Mouse (Mus musculus) hindbrain, embryonic 10.5 days (tissue): Measurements from ENCODE around the gene Sf3a3. TPM values are rescaled to one million over a fixed set of nuclear protein-coding genes. Genes with fewer than 3 reads are reported as not detected.
A peak's percentile ranks its signal among the peaks of the same experiment; 100 is the strongest.

Experiments used
- DNase-seq: peaks from one replicate; pipeline ENCODE4 v3.0.0-alpha.2; 2017; ENCODE audit warnings: low spot score
- H3K27ac ChIP-seq: fragments of 300-500 bp; sonication (generic); 2 replicates; pipeline ENCODE4 v1.5.1; 2016; ENCODE audit warnings: mild to moderate bottlenecking, moderate library complexity
- H3K27me3 ChIP-seq: fragments of 300-500 bp; sonication (generic); 2 replicates; pipeline ENCODE4 v1.6.1; 2016; ENCODE audit warnings: mild to moderate bottlenecking; ENCODE audit not compliant: poor library complexity, insufficient read depth, severe bottlenecking
- H3K36me3 ChIP-seq: fragments of 300-500 bp; sonication (generic); 2 replicates; pipeline ENCODE4 v1.6.1; 2016; ENCODE audit warnings: mild to moderate bottlenecking, moderate library complexity
- H3K4me1 ChIP-seq: fragments of 300-500 bp; sonication (generic); replicated peaks from 2 replicates; pipeline ENCODE4 v1.6.1; 2016; ENCODE audit warnings: mild to moderate bottlenecking
- H3K4me3 ChIP-seq: fragments of 300-500 bp; sonication (generic); 2 replicates; pipeline ENCODE4 v1.5.1; 2016; ENCODE audit warnings: mild to moderate bottlenecking, moderate library complexity
- H3K9me3 ChIP-seq: fragments of 300-500 bp; sonication (generic); 2 replicates; pipeline ENCODE4 v1.6.1; 2016; ENCODE audit warnings: mild to moderate bottlenecking, moderate library complexity
- WGBS: fragments of 180-500 bp; shearing (Covaris S2); methylation state at CpG from one replicate; pipeline ENCODE4 v1.1.7; 2016; 5-methylcytosine and 5-hydroxymethylcytosine counted together
- polyA plus RNA-seq: library from polyadenylated mRNA; unstranded; fragments of >200 nt; fragmentation: Nextera tagmentation; extraction: Ambion mirVana; gene quantifications from 2 replicates; pipeline ENCODE4 v1.2.1, GENCODE M21; 2016

The Sf3a3 gene
- polyA plus RNA-seq, 1 experiment from 2014 or later = 221 TPM

- H3K4me1 ChIP-seq = peaks cover 24% of the 10 kb centered on the region
- H3K36me3 ChIP-seq = 0 out of 2 replicates have a peak, but pooled peaks cover 4% of the 10 kb centered on the region
- WGBS = 79% methylated on average over 7 of the region's 7 CpGs
- no peaks in the 10 kb centered on the region for H3K9me3 ChIP-seq
- peaks cover 3% of the 10 kb centered on the region; the same call in 1 of the 2 replicates for H3K27me3 ChIP-seq
- H3K4me3 ChIP-seq = no peak overlapping the region
- no peak overlapping the region for H3K27ac ChIP-seq
- no peak for DNase-seq
These were observed 41.0 kb downstream of the Sf3a3 start for GRCm38 (mm10) chr4:124755526-124755925.

GRCm38 (mm10) chr4:124759305-124759811, 44.8 kb downstream of the Sf3a3 start:
- WGBS = 88% methylated on average over 7 of the region's 7 CpGs
- no peak for DNase-seq

GRCm38 (mm10) chr4:124761201-124761600, 46.6 kb downstream of the Sf3a3 start:
- Histone ChIP-seq H3K36me3 (0 out of 2 replicates have a peak, but pooled peaks cover 4% of the 10 kb centered on the region), H3K4me3 (no peak overlapping the region), H3K27ac (no peak overlapping the region), H3K4me1 (no peaks in the 10 kb centered on the region), H3K27me3 (no peaks in the 10 kb centered on the region), H3K9me3 (no peaks in the 10 kb centered on the region)
- no peak for DNase-seq
- WGBS = 45% methylated on average over 1 of the region's 1 CpGs

More at GRCm38 (mm10) chr4:124759305-124759811, 44.8 kb downstream of the Sf3a3 start:
- H3K36me3 ChIP-seq = 0 out of 2 replicates have a peak, but pooled peaks cover 4% of the 10 kb centered on the region
- H3K27ac ChIP-seq = no peak overlapping the region
- no peaks in the 10 kb centered on the region for H3K27me3 ChIP-seq
- no peaks in the 10 kb centered on the region for H3K9me3 ChIP-seq
- H3K4me3 ChIP-seq = no peak overlapping the region
- no peaks in the 10 kb centered on the region for H3K4me1 ChIP-seq

- Histone ChIP-seq H3K4me1 (no peaks in the 10 kb centered on the region), H3K27me3 (no peaks in the 10 kb centered on the region), H3K4me3 (no peak overlapping the region), H3K27ac (no peak overlapping the region), H3K36me3 (0 out of 2 replicates have a peak, but pooled peaks cover 4% of the 10 kb centered on the region), H3K9me3 (no peaks in the 10 kb centered on the region)
- DNase-seq = no peak
- 89% methylated on average over 6 of the region's 6 CpGs for WGBS
These were observed 48.4 kb downstream of the Sf3a3 start for GRCm38 (mm10) chr4:124762858-124763452.

GRCm38 (mm10) chr4:124765802-124766565, 51.4 kb downstream of the Sf3a3 start:
- no peak for DNase-seq
- 94% methylated on average over 23 of the region's 23 CpGs for WGBS
- no peaks in the 10 kb centered on the region for H3K27me3 ChIP-seq
- no peak overlapping the region for H3K27ac ChIP-seq
- no peaks in the 10 kb centered on the region for H3K4me1 ChIP-seq
- no peaks in the 10 kb centered on the region for H3K36me3 ChIP-seq
- H3K9me3 ChIP-seq = no peaks in the 10 kb centered on the region
- H3K4me3 ChIP-seq = no peak overlapping the region

- WGBS = 92% methylated on average over 2 of the region's 2 CpGs
- H3K4me1 ChIP-seq = no peaks in the 10 kb centered on the region
- DNase-seq = no peak
- no peaks in the 10 kb centered on the region for H3K36me3 ChIP-seq
- H3K9me3 ChIP-seq = no peaks in the 10 kb centered on the region
- H3K27me3 ChIP-seq = no peaks in the 10 kb centered on the region
- no peak overlapping the region for H3K4me3 ChIP-seq
- H3K27ac ChIP-seq = no peak overlapping the region
These were observed 52.0 kb downstream of the Sf3a3 start for GRCm38 (mm10) chr4:124766566-124766940.

GRCm38 (mm10) chr4:124768963-124769591, 54.5 kb downstream of the Sf3a3 start:
- no peaks in the 10 kb centered on the region for H3K4me1 ChIP-seq
- WGBS = 88% methylated on average over 13 of the region's 13 CpGs
- DNase-seq = no peak
- no peaks in the 10 kb centered on the region for H3K36me3 ChIP-seq
- no peak overlapping the region for H3K27ac ChIP-seq
- H3K9me3 ChIP-seq = no peaks in the 10 kb centered on the region
- no peaks in the 10 kb centered on the region for H3K27me3 ChIP-seq
- H3K4me3 ChIP-seq = no peak overlapping the region

- no peaks in the 10 kb centered on the region for H3K36me3 ChIP-seq
- H3K9me3 ChIP-seq = no peaks in the 10 kb centered on the region
- no peaks in the 10 kb centered on the region for H3K27me3 ChIP-seq
- WGBS = 79% methylated on average over 5 of the region's 5 CpGs
- DNase-seq = no peak
- no peak overlapping the region for H3K4me3 ChIP-seq
- no peak overlapping the region for H3K27ac ChIP-seq
- no peaks in the 10 kb centered on the region for H3K4me1 ChIP-seq
These were observed 56.0 kb downstream of the Sf3a3 start for GRCm38 (mm10) chr4:124770624-124771023.

GRCm38 (mm10) chr4:124772125-124772524, 57.5 kb downstream of the Sf3a3 start:
- H3K27ac ChIP-seq = peak overlapping the region; percentile 29; the same call in 1 of the 2 replicates

GRCm38 (mm10) chr4:124773449-124773848, 58.9 kb downstream of the Sf3a3 start:
- H3K36me3 ChIP-seq = peaks cover 3% of the 10 kb centered on the region; the same call in 1 of the 2 replicates
- no peak overlapping the region for H3K4me3 ChIP-seq
- H3K27ac ChIP-seq = no peak overlapping the region
- 90% methylated on average over 2 of the region's 2 CpGs for WGBS
- H3K9me3 ChIP-seq = no peaks in the 10 kb centered on the region
- H3K4me1 ChIP-seq = no peaks in the 10 kb centered on the region
- H3K27me3 ChIP-seq = no peaks in the 10 kb centered on the region
- DNase-seq = no peak

More at GRCm38 (mm10) chr4:124772125-124772524, 57.5 kb downstream of the Sf3a3 start:
- Histone ChIP-seq H3K4me3 (no peak overlapping the region), H3K27me3 (no peaks in the 10 kb centered on the region), H3K9me3 (no peaks in the 10 kb centered on the region), H3K4me1 (no peaks in the 10 kb centered on the region), H3K36me3 (no peaks in the 10 kb centered on the region)
- DNase-seq = no peak
- 75% methylated on average over 4 of the region's 4 CpGs for WGBS

GRCm38 (mm10) chr4:124773995-124774394, 59.4 kb downstream of the Sf3a3 start:
- Histone ChIP-seq H3K27ac (no peak overlapping the region), H3K36me3 (peaks cover 8% of the 10 kb centered on the region), H3K27me3 (no peaks in the 10 kb centered on the region), H3K4me1 (no peaks in the 10 kb centered on the region), H3K9me3 (no peaks in the 10 kb centered on the region), H3K4me3 (no peak overlapping the region)
- no peak for DNase-seq
- 90% methylated on average over 6 of the region's 6 CpGs for WGBS

GRCm38 (mm10) chr4:124774429-124774828, 59.9 kb downstream of the Sf3a3 start:
- peaks cover 13% of the 10 kb centered on the region for H3K36me3 ChIP-seq
- no peaks in the 10 kb centered on the region for H3K27me3 ChIP-seq
- H3K27ac ChIP-seq = no peak overlapping the region
- WGBS = 80% methylated on average over 2 of the region's 2 CpGs
- H3K4me3 ChIP-seq = no peak overlapping the region
- H3K4me1 ChIP-seq = no peaks in the 10 kb centered on the region
- DNase-seq = no peak
- H3K9me3 ChIP-seq = no peaks in the 10 kb centered on the region

GRCm38 (mm10) chr4:124781361-124781760, 66.8 kb downstream of the Sf3a3 start:
- H3K9me3 ChIP-seq = no peaks in the 10 kb centered on the region

More at GRCm38 (mm10) chr4:124781361-124781760, 66.8 kb downstream of the Sf3a3 start:
- no peak for DNase-seq
- H3K4me3 ChIP-seq = no peak overlapping the region
- H3K4me1 ChIP-seq = no peaks in the 10 kb centered on the region
- H3K27me3 ChIP-seq = no peaks in the 10 kb centered on the region
- H3K36me3 ChIP-seq = peaks cover 80% of the 10 kb centered on the region
- H3K27ac ChIP-seq = no peak overlapping the region
- 96% methylated on average over 7 of the region's 7 CpGs for WGBS
